Mouse (Mus musculus) lung, postnatal 4 days (tissue): Measurements from ENCODE around the gene Lrrc8a.

Experiments used
- DNase-seq, 2 experiments: peaks; one replicate each; pipeline ENCODE4 v3.0.0; 2021

Lrrc8a gene

GRCm38 (mm10) chr2:30262840-30263441, 25.4 kb downstream of the Lrrc8a start:
- peak; percentile 45 to 73 for DNase-seq

DNA sequence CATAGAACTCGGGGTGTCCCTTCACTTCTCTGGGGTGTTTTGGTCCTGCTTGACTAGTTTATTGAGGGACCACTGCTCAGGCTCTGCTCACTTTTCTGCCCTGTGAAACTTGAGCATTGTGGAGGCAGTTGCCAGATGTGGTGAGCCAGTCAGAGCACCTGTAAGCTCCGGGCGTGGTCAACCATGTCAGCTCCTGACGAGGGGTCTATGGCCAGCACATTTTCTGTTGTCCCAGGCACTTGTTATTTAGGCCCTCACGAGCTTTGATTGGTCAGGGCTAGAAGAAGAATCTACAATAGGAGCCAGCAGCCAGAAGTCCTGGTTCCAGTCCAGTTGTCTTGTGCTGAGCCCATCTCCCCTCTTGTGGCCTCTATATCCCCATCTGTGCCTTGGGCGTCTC, 26.3 kb downstream of the Lrrc8a start:
- no peak for DNase-seq

- peak in 1 of 2 experiments; percentile 20 for DNase-seq
Observed at GRCm38 (mm10) chr2:30264671-30265519, 27.4 kb downstream of the Lrrc8a start.

DNA sequence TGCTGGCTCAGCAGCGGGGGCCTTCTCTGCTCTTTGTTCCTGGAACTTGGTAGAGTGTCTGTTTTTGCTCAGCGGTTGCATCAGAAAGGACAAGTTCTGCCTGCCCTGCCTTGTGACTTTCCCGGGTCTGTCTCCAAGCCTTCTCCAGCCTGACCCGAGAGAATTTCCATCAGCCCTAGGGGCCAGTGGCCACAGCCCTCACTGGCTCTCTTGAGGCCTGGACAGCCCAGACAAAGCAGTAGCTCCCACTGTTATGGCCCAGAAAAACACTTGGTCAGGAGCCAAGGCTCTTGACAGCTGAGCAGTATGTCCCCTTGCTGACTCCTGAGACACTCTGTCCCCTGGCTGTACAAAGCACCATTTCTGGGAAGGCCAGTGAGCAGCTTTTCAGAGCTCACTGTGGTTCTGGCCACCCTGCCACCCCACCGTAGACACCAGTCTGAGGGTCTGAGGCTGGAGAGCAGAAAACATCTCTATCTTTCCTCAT, 28.3 kb downstream of the Lrrc8a start, which contains the start of gene Phyhd1:
Gene Phyhd1, plus strand, starts transcription at position 437 of the 487 bp plus-strand sequence.
- peak; percentile 60 to 81 for DNase-seq

DNA sequence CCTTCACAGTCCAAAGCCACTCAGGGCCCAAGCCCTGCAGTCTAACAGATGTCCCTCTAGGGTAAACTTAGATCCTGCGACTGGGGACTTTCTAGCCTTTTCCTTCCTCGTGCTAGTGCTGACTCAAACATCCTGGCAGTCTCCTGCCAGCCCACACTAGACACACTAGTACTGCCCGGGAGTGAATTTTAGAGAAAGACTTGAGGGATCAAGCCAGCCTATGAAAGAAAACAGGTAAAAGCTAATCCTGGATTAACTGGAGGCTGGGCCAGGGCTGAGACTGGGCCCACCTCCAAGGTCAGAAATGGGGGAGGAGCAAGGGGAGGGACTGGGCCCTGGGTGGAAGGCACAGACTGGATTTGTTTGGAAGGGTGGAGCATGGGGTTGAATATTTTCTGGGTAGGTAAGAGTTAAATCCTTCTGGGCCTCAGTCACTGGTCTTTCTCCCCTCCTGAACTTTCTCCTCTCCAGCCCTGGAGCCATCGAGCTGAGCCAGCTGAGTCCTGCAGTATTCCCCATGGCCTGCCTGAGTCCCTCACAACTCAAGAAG, 29.0 kb downstream of the Lrrc8a start:
- peak; percentile 71 to 80 for DNase-seq

DNA sequence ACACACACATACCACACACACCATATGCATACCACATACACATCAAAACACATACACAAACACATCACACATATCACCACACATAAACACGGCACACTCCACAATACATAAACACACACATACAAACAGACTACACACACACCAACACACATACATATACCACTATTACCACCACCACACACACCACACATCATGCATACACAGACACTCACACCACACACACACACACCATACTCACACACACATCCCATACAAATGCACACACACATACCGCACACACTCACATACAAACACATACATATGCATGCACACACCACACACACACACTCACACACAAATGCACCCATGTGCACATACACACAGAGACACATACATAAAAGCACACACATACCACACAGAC, 30.0 kb downstream of the Lrrc8a start:
- no peak for DNase-seq

DNA sequence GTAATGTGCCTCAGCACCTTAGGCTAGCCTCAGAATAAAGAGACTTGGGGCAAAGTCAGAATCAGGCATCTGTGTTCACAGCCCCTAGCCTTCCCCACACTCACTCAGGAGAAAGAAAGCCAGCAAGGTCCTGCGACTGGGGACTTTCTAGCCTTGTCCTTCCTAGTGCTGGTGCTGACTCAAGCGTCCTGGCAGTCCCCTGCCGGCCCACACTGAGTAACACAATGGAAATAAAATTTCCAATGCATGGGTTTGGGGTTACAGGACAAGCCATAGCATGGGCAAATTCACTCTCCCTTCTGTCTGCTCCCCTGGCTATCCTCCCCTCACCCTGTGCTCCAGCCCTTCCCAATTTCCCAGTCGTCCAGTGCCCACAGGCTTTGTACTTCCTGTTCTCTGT, 30.9 kb downstream of the Lrrc8a start:
- no peak for DNase-seq

DNA sequence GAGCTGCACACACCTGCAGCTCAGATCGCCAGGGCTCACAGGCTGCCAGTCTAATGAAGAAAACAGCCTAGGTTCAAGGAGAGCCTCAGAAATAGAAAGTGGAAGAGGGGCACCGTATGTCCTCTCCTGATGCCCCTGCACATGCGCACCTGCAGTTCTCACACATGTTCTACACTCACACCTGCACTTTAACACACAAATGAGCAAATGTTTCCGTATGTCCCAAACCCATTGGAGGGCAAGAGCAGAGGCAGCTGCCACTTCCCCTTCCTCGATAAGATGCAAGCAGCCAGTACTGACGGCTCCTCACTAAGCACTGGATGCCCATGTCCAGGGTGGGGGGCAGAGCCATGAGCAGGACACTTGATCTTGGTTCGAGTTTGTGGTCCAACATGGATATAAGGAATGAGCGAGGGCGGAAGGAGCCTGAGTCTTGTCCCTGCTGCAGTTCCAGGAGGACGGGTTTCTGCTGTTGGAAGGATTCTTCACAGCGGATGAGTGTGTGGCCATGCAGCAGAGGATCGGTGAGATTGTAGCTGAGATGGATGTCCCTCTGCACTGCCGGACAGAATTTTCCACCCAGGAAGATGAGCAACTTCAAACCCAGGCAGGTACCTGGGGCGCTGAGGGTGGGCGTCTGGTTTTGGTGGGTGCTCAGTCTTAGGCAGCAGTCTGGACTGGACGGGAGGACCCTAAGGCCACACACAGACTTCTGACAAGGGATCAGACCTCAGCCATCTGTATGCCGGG, 31.9 kb downstream of the Lrrc8a start:
- DNase-seq: no peak

DNA sequence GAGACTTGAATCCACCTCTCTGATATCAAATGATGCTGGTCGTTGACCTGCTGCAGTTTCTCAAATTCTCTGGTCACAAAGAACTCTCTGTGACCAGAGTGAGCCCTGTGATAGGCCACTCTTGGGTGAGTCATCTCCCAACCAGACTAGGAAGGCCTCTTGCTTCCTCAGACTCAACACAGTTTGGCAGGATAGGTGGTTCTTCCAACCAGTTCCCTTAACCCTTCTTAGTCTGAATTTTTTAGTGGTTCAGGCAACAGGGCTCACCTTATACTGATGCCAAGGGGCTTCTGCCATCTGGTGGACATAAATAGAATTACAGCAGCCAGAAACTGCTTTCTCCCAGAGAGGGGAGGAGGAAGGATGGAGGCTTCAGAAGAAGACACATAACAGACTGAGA, 32.6 kb downstream of the Lrrc8a start:
- DNase-seq: peak; percentile 45 to 78

DNA sequence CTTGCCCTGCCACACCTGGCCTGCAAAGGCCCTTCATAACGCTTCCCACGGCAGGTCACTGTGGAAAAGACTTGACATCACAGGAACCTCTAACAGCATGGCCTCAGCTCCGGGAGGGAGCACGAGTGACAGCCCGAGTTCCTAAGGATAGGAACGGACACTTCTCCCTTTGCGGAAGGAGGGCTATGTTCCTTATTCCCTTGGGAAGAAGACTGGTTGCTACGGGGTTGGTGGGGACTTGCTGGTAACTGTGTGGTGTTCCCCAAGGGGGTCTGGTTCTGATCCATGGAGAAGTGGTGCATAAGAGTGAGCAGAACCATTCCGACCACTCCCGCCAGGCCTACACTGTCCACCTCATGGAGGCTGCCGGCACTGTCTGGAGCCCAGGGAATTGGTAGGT, 43.2 kb downstream of the Lrrc8a start, which contains the start of gene Gm28038:
Gene Gm28038, plus strand, starts transcription at position 301 of the 400 bp plus-strand sequence.
- DNase-seq: no peak

DNA sequence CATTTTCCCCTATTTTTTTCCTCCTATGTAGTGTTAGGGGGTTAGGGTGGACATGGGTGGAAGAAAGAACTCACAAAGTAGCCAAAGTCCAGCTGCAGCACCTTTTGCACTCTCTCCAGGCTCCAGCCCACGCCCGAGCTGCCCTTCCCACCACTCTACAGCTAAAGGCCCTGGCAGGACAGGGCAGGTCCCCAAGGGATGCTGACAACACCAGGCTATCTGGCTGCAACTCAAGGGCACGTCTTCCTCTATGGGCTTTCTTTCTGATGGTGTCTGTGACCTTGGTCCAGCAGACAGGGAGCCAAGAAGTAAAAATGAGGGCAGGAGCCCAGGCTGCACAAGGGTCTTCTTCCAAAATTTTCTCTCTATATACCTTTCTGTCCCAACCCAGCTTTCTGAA, 44.1 kb downstream of the Lrrc8a start:
- no peak for DNase-seq

DNA sequence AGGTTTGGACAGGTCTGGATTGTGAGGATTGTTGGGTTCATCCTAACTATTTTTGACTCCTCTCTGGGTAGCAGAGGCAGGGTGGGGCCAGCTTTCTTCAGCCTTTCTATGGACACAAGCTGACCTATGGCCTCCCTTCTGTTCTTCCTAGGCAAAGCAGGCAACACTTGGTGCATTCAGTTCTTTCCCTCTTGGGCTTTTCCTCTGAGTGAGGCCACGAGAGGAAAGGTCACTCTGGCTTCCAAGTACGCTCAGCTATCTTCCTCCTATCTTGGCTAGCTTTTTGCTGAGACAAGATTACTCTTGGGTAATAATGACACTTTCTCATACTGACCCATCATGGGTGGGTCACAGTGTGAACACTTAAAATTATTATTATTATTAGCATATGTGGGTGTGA, 45.7 kb downstream of the Lrrc8a start:
- no peak for DNase-seq

DNA sequence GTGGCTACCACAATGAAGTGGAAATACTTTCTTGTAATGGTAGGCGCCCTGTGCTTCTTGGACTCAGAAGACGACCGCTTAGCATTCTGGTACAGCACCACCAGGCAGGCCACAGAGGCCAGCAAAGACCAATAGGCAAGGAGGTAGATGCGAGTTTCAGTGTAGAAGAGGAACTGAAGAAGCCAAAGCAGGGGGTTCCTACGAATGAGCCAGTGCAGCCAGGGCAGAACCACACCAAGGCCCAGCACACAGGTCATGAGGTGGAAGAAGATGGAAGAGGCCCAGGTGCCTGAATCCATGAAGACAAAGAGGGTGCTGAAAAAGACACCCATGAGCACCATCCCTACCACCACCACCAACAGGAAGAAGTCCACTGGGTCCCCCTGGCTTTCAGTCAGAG, 47.5 kb downstream of the Lrrc8a start:
- no peak for DNase-seq

- DNase-seq: no peak
Observed at GRCm38 (mm10) chr2:30285416-30286181, 48.1 kb downstream of the Lrrc8a start.

GRCm38 (mm10) chr2:30286192-30287026, 48.9 kb downstream of the Lrrc8a start, which contains the start of the genes Dolk and Nup188:
TSS of gene Dolk (minus strand) at chr2:30286334.
TSS of gene Nup188 (plus strand) at chr2:30286397.
- peak; percentile 96 to 98 for DNase-seq

DNA sequence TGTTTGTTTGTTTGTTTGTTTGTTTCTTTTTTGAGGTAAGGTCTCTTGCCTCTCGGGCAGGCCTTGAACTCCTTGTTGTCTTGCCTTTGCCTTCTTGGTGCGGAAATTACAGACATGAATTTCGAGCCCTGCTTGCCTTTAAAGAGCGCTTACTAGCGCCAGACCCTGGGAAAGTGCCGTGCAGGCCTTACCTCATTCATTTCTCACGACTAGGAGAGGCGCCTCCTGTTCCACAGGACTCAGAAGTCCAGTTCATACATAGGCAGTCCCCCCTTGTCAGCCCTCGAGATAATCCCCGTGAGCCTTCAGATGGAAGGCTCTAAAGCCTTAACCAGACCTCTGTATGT, 49.5 kb downstream of the Lrrc8a start:
- DNase-seq: no peak

- no peak for DNase-seq
Observed at GRCm38 (mm10) chr2:30299525-30299924, 62.0 kb downstream of the Lrrc8a start.

DNA sequence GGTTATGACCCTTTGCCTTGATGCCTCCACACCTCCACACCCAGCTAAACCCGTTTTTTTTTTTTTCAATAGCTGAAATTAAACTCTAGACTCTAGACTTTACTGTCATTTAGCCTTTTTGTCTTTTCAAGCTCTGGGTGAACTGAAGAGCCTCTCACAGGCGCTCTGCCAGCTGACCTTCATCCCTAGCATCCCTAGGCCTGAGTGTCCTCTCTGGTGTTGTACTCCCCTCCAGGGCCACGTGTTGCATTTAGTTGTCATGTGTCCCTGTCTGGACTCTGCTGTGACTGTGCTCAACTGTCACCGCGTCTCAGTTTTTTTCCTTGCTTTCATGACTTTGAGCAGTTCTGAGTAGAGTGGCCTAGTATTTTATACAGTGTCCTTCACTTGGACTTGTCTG, 62.5 kb downstream of the Lrrc8a start:
- no peak for DNase-seq

DNA sequence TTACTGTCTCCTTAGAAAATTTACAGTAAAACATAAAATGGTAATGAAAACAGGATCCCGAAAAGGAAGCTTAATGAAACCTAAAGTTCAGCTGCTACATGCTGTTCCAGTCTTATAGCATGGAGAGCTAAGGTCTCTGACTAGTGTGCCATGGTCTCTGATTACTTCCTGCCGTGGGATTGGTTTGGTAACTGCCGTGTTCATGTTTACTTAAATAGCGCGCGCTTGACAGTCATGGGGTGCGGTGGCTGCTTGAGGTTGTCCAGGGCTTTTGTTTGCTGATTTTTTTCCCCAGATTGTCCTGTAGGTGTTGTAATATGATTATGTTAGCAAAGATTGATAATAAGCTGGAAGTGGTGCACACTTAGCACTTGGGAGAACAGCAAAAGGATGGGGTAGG, 68.6 kb downstream of the Lrrc8a start:
- DNase-seq: no peak

- DNase-seq: no peak
Observed at GRCm38 (mm10) chr2:30309351-30309750, 71.8 kb downstream of the Lrrc8a start.

- no peak for DNase-seq
Observed at GRCm38 (mm10) chr2:30311481-30311880, 74.0 kb downstream of the Lrrc8a start.
